Mouse (Mus musculus): ENCODE data around the gene 1700020N15Rik. TPM values are rescaled to one million over a fixed set of nuclear protein-coding genes. Genes with fewer than 3 reads are reported as not detected.

The 1700020N15Rik gene
- polyA plus RNA-seq (2012; rRNA removed), result not detected in 2 replicates

GRCm38 (mm10) chrX:69945000-69945399, at the start of gene 1700020N15Rik:
TSS of gene 1700020N15Rik (plus strand) at chrX:69945300.

